Mouse (Mus musculus): Measurements from ENCODE around the gene Shoc2. TPM values are rescaled to one million over a fixed set of nuclear protein-coding genes. Genes with fewer than 3 reads are reported as not detected.

Shoc2 gene
- polyA plus RNA-seq, 1 experiment from 2014 or later, result 43.1 TPM

GRCm38 (mm10) chr19:54044507-54045371, 100.6 kb downstream of the Shoc2 start:
- WGBS, result under 1% methylated on average over 59 of the region's 59 CpGs
- Histone ChIP-seq H3K27ac (ENCODE audit: low read length) (peak overlapping the region; percentile 25; the same call in 1 of the 2 replicates), H3K9me3 (ENCODE audit: low read length) (no peaks in the 10 kb centered on the region)

GRCm38 (mm10) chr19:54045412-54045811, 101.3 kb downstream of the Shoc2 start:
- peak; percentile 27; the same call in 1 of the 2 replicates for ATAC-seq (ENCODE audit: low FRiP score, low TSS enrichment)
- Histone ChIP-seq H3K4me2 (replicated peaks; ENCODE audit: low read depth, low read length) (peak overlapping the region; percentile 99), H3K9ac (replicated peaks; ENCODE audit: low read length) (peak overlapping the region; percentile 70), H3K9me3 (ENCODE audit: low read length) (no peaks in the 10 kb centered on the region), H3K27me3 (ENCODE audit: insufficient read depth, low read length) (peaks cover 38% of the 10 kb centered on the region), H3K27ac (ENCODE audit: low read length) (peak overlapping the region; percentile 25; the same call in 1 of the 2 replicates), H3K36me3 (ENCODE audit: insufficient read depth, low read length) (no peaks in the 10 kb centered on the region), H3K4me3 (ENCODE audit: low read length) (peak overlapping the region; percentile 62), H3K4me1 (ENCODE audit: insufficient read depth, low read length) (peaks cover 34% of the 10 kb centered on the region)
- WGBS, result under 1% methylated on average over 29 of the region's 29 CpGs

More at GRCm38 (mm10) chr19:54044507-54045371, 100.6 kb downstream of the Shoc2 start:
- Histone ChIP-seq H3K27me3 (ENCODE audit: insufficient read depth, low read length) (peaks cover 37% of the 10 kb centered on the region), H3K9ac (replicated peaks; ENCODE audit: low read length) (peak overlapping the region; percentile 70), H3K4me2 (replicated peaks; ENCODE audit: low read depth, low read length) (peak overlapping the region; percentile 99), H3K36me3 (ENCODE audit: insufficient read depth, low read length) (no peaks in the 10 kb centered on the region), H3K4me1 (ENCODE audit: insufficient read depth, low read length) (peaks cover 34% of the 10 kb centered on the region), H3K4me3 (ENCODE audit: low read length) (peak overlapping the region; percentile 62)
- ATAC-seq (ENCODE audit: low FRiP score, low TSS enrichment), result peak; percentile 84

GRCm38 (mm10) chr19:54045931-54046683, 102.0 kb downstream of the Shoc2 start:
- Histone ChIP-seq H3K4me3 (ENCODE audit: low read length) (peak overlapping the region; percentile 62), H3K27ac (ENCODE audit: low read length) (no peak overlapping the region), H3K9me3 (ENCODE audit: low read length) (no peaks in the 10 kb centered on the region), H3K4me1 (ENCODE audit: insufficient read depth, low read length) (peaks cover 34% of the 10 kb centered on the region), H3K36me3 (ENCODE audit: insufficient read depth, low read length) (no peaks in the 10 kb centered on the region), H3K4me2 (replicated peaks; ENCODE audit: low read depth, low read length) (peak overlapping the region; percentile 99), H3K9ac (replicated peaks; ENCODE audit: low read length) (peak overlapping the region; percentile 33), H3K27me3 (ENCODE audit: insufficient read depth, low read length) (peaks cover 38% of the 10 kb centered on the region)
- no peak for ATAC-seq (ENCODE audit: low FRiP score, low TSS enrichment)
- WGBS, result 2% methylated on average over 54 of the region's 55 CpGs

DNA sequence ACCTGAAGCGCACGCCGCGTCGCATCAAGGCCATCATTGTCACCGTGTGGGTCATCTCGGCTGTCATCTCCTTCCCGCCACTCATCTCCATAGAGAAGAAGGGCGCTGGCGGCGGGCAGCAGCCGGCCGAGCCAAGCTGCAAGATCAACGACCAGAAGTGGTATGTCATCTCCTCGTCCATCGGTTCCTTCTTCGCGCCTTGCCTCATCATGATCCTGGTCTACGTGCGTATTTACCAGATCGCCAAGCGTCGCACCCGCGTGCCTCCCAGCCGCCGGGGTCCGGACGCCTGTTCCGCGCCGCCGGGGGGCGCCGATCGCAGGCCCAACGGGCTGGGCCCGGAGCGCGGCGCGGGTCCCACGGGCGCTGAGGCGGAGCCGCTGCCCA, 102.6 kb downstream of the Shoc2 start:
- Histone ChIP-seq H3K4me3 (ENCODE audit: low read length) (peak overlapping the region; percentile 62), H3K27me3 (ENCODE audit: insufficient read depth, low read length) (peaks cover 38% of the 10 kb centered on the region), H3K9ac (replicated peaks; ENCODE audit: low read length) (peak overlapping the region; percentile 54), H3K27ac (ENCODE audit: low read length) (no peak overlapping the region), H3K4me1 (ENCODE audit: insufficient read depth, low read length) (peaks cover 34% of the 10 kb centered on the region), H3K36me3 (ENCODE audit: insufficient read depth, low read length) (no peaks in the 10 kb centered on the region), H3K9me3 (ENCODE audit: low read length) (no peaks in the 10 kb centered on the region), H3K4me2 (replicated peaks; ENCODE audit: low read depth, low read length) (peak overlapping the region; percentile 99)
- no peak for ATAC-seq (ENCODE audit: low FRiP score, low TSS enrichment)
- WGBS, result 1% methylated on average over 46 of the region's 46 CpGs

DNA sequence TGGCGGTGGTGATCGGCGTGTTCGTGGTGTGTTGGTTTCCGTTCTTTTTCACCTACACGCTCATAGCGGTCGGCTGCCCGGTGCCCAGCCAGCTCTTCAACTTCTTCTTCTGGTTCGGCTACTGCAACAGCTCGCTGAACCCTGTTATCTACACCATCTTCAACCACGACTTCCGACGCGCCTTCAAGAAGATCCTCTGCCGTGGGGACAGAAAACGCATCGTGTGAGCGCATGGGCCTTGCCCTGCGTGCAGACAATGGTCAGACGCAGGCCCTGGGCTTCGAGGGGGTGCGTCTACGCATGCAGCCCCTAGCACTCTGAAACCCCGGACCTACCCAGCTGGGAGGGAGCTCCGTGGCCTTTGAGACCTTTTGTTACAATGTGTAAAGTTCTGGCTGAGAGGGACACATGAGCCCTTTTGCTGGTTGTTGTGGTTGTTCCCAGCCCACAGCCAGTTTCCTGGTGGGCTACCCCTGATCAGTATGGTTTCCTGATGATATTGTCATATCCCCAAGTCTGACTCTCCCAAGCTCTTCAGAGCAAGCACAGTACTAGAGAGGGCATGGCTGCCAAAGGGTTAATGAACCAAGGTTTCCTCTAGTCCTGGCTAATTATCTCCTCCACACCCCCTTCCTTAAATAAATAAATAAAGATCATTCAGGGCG, 103.4 kb downstream of the Shoc2 start:
- Histone ChIP-seq H3K27me3 (ENCODE audit: insufficient read depth, low read length) (peaks cover 38% of the 10 kb centered on the region), H3K9ac (replicated peaks; ENCODE audit: low read length) (peak overlapping the region; percentile 54)
- ATAC-seq (ENCODE audit: low FRiP score, low TSS enrichment), result no peak

GRCm38 (mm10) chr19:54048161-54048885, 104.2 kb downstream of the Shoc2 start:
- no peak for ATAC-seq (ENCODE audit: low FRiP score, low TSS enrichment)
- Histone ChIP-seq H3K4me3 (ENCODE audit: low read length) (no peak overlapping the region), H3K4me2 (replicated peaks; ENCODE audit: low read depth, low read length) (peak overlapping the region; percentile 99), H3K9ac (replicated peaks; ENCODE audit: low read length) (no peak overlapping the region), H3K27me3 (ENCODE audit: insufficient read depth, low read length) (peaks cover 38% of the 10 kb centered on the region), H3K9me3 (ENCODE audit: low read length) (no peaks in the 10 kb centered on the region), H3K4me1 (ENCODE audit: insufficient read depth, low read length) (peaks cover 34% of the 10 kb centered on the region), H3K27ac (ENCODE audit: low read length) (no peak overlapping the region), H3K36me3 (ENCODE audit: insufficient read depth, low read length) (no peaks in the 10 kb centered on the region)
- WGBS, result 10% methylated on average over 13 of the region's 13 CpGs

More for the DNA sequence above, 103.4 kb downstream of the Shoc2 start:
- Histone ChIP-seq H3K27ac (ENCODE audit: low read length) (no peak overlapping the region), H3K36me3 (ENCODE audit: insufficient read depth, low read length) (no peaks in the 10 kb centered on the region), H3K4me1 (ENCODE audit: insufficient read depth, low read length) (peaks cover 34% of the 10 kb centered on the region), H3K4me2 (replicated peaks; ENCODE audit: low read depth, low read length) (peak overlapping the region; percentile 99), H3K9me3 (ENCODE audit: low read length) (no peaks in the 10 kb centered on the region), H3K4me3 (ENCODE audit: low read length) (peak overlapping the region; percentile 62)
- 2% methylated on average over 27 of the region's 27 CpGs for WGBS

- ATAC-seq (ENCODE audit: low FRiP score, low TSS enrichment), result no peak
- 62% methylated on average over 4 of the region's 4 CpGs for WGBS
- Histone ChIP-seq H3K27me3 (ENCODE audit: insufficient read depth, low read length) (peaks cover 29% of the 10 kb centered on the region), H3K36me3 (ENCODE audit: insufficient read depth, low read length) (no peaks in the 10 kb centered on the region), H3K9me3 (ENCODE audit: low read length) (no peaks in the 10 kb centered on the region), H3K9ac (replicated peaks; ENCODE audit: low read length) (no peak overlapping the region), H3K4me1 (ENCODE audit: insufficient read depth, low read length) (peaks cover 19% of the 10 kb centered on the region), H3K27ac (ENCODE audit: low read length) (no peak overlapping the region), H3K4me3 (ENCODE audit: low read length) (no peak overlapping the region), H3K4me2 (replicated peaks; ENCODE audit: low read depth, low read length) (no peak overlapping the region)
Observed at GRCm38 (mm10) chr19:54051651-54052050, 107.5 kb downstream of the Shoc2 start.

- Histone ChIP-seq H3K27me3 (ENCODE audit: insufficient read depth, low read length) (no peaks in the 10 kb centered on the region), H3K27ac (ENCODE audit: low read length) (no peak overlapping the region), H3K9ac (replicated peaks; ENCODE audit: low read length) (no peak overlapping the region), H3K9me3 (ENCODE audit: low read length) (no peaks in the 10 kb centered on the region), H3K36me3 (ENCODE audit: insufficient read depth, low read length) (no peaks in the 10 kb centered on the region), H3K4me2 (replicated peaks; ENCODE audit: low read depth, low read length) (no peak overlapping the region), H3K4me3 (ENCODE audit: low read length) (no peak overlapping the region), H3K4me1 (ENCODE audit: insufficient read depth, low read length) (no peaks in the 10 kb centered on the region)
- WGBS, result 71% methylated on average over 5 of the region's 5 CpGs
- no peak for ATAC-seq (ENCODE audit: low FRiP score, low TSS enrichment)
Observed at GRCm38 (mm10) chr19:54055845-54056244, 111.7 kb downstream of the Shoc2 start.

GRCm38 (mm10) chr19:54068447-54068846, 124.3 kb downstream of the Shoc2 start:
- Histone ChIP-seq H3K4me2 (replicated peaks; ENCODE audit: low read depth, low read length) (no peak overlapping the region), H3K9me3 (ENCODE audit: low read length) (no peaks in the 10 kb centered on the region), H3K27ac (ENCODE audit: low read length) (no peak overlapping the region), H3K4me3 (ENCODE audit: low read length) (no peak overlapping the region), H3K27me3 (ENCODE audit: insufficient read depth, low read length) (no peaks in the 10 kb centered on the region), H3K36me3 (ENCODE audit: insufficient read depth, low read length) (no peaks in the 10 kb centered on the region), H3K4me1 (ENCODE audit: insufficient read depth, low read length) (no peaks in the 10 kb centered on the region), H3K9ac (replicated peaks; ENCODE audit: low read length) (no peak overlapping the region)
- WGBS, result 83% methylated on average over 7 of the region's 7 CpGs
- no peak for ATAC-seq (ENCODE audit: low FRiP score, low TSS enrichment)
